Mouse (Mus musculus) c-Kit-positive CD71-negative TER-119-negative erythroid progenitor cells, embryonic 14.5 days (primary cell): Measurements from ENCODE around the gene Slc38a3.

Experiments
- DNase-seq: peaks from one replicate; pipeline ENCODE4 v3.0.0-alpha.2; 2013; ENCODE audit warnings: low read depth

The Slc38a3 gene

GRCm38 (mm10) chr9:107634406-107635278 lies 34.7 kb downstream of the Slc38a3 start:
- no peak for DNase-seq

DNA sequence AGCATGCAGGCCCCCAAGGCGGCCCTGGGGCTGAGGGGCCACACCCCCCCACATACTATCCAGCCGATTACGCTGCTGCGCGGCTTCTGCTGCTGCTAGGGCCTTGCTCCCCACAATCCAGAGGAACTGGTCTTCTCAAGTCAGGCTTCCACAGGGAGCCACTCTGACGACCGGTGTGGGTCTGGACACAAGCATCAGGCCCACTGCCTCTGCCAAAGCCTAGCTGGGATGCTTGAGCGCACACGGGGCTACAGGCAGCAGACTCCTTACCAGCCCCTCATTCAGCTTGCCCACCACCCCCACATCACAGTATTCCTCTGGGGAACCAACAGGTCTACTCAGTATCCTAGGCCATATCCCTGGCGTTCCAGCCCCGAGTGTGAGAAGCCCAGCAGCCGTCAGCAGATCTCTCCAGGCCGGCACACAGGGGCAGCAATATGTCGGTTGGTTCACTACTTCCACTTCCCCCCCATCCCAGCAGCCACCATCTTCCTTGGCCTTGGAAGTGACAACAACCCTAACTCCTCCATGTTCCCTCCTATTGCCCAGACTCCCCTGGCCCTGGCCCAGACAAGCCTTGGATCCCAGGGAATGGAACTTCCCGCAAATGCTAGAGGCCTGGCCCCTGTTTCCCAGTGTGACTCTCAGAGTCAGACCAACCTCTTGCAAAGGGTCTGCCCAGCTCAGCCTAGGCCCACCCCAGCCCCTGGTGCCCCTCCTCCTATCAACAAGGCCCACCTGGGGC lies 35.5 kb downstream of the Slc38a3 start:
- no peak for DNase-seq

DNA sequence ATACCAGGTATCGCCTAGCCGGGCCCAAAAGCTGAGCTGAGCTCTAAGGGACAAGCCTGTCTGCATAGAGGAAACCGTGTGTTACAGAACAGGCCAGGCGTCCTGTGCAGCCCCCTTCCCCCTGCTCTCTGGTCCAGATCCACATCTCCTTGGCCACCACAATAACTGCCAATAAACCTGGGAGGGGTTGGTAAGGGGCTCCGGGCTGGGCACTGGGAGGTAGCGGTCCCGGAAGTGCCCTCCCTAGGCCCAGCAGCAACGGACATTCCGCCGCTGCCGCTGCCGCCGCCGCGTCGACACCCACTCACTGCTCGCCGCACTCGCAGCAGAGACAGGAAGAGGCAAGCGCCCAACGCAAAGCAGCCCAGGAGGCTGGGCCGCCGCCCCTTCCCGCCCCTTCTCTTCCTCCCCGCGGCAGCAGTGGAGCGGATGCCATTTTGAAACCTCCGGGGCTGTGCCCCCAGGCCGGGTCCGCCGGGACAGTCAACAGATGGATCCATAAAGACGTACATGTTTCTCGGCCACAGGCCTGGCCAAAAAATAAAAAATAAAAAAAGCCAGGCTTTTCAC lies 36.2 kb downstream of the Slc38a3 start:
- peak; percentile 74 for DNase-seq

DNA sequence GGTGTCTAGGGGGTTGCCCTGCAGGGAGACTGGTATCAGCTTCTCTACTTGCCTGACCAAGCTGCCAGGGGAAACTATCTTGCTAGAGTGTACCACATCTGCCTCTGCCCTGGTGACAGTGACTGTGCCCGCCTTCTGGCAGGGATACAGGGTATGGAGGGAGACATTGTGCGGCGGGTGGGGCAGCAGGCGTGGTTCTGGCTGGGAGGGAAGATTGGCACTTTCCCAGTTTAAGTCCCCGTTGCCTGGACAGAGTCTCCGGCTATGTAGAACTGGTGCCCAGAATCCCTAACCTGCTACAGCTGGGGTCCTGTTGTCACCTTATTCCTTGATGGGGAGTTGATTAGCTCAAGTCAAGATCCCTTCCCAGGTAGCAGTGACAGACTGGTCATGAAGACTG lies 36.9 kb downstream of the Slc38a3 start:
- DNase-seq = no peak

- no peak for DNase-seq
Observed at GRCm38 (mm10) chr9:107631861-107632260, 37.5 kb downstream of the Slc38a3 start.

DNA sequence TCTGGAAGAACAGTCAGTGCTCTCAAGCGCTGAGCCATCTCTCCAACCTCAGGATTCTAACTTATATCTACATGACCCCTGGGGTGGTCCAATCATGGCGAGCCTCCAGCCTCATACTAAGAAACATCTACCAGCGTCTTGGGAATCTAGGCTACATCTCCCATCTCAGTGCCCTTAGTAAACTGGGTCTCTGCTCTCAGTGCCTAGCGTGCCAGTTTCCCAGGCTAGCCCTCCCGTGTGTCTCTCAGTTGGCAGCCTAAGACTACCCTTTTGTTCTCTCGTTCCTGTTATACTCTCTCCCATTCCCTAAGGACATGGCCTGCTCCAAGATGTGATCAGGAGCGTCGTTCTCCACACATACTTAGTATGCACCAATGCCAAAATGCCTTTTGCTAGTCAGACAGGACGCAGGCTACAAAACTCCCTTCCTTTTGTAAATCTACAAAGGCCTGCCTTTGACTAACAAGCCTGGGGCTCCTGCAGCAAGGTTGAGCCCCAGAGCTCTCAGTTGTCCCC lies 38.0 kb downstream of the Slc38a3 start:
- DNase-seq = no peak

DNA sequence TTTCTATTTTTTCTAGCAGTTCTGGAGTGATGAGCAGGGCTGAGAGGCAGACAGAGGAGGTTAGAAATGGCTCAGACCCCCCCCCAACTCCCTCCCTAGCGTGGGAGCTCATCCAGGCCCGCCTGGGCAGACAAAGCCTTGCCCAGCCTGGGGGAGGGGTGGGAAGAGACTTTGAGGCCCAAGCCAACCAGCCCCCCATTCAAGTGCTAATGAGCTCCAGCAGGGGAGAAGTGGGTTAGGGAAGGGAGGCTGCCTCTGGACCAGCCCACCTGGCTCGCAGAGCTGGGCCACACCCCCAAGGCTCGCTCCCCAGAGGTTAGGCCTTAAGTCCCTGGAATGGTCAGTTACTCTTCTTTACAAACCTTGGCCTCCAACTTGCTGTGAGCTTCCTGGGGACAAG lies 38.8 kb downstream of the Slc38a3 start:
- DNase-seq = no peak

- no peak for DNase-seq
Observed at GRCm38 (mm10) chr9:107629901-107630425, 39.4 kb downstream of the Slc38a3 start.

GRCm38 (mm10) chr9:107629411-107629730 lies 40.0 kb downstream of the Slc38a3 start:
- no peak for DNase-seq

- no peak for DNase-seq
Observed at GRCm38 (mm10) chr9:107628721-107629410, 40.5 kb downstream of the Slc38a3 start.

- no peak for DNase-seq
Observed at GRCm38 (mm10) chr9:107627387-107628255, 41.7 kb downstream of the Slc38a3 start.

GRCm38 (mm10) chr9:107626844-107627277 lies 42.5 kb downstream of the Slc38a3 start:
- DNase-seq = no peak

DNA sequence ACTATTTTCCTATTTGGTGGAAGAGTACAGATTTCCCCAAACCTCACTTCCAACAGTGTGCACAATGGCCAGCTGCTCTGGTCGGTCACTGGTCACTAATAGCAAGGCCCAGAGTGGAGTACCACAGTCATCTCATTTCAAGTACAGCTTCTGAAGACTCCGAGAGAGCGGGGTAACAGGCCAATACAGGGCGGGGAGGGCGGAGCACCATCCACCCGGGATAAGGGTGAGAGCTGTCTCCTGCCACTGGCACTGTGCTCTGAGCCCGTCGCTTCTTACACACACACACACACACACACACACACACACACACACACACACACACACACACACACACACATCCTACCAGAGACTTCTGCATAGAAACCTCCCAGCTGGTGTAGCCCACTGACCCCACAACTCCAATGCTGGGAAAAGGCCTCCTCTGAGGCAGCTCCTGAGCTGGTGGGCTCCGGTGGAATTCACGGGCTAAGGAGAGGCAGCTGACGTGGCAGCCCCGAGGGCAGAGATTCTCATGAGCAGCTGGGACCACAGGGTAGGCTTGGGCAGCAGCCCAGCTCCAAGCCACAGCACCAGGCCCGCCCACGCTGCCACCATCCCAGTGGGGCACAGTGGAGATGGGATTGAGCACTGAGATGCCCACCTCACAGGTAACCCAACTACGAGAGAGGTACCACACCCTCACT lies 43.0 kb downstream of the Slc38a3 start:
- no peak for DNase-seq

DNA sequence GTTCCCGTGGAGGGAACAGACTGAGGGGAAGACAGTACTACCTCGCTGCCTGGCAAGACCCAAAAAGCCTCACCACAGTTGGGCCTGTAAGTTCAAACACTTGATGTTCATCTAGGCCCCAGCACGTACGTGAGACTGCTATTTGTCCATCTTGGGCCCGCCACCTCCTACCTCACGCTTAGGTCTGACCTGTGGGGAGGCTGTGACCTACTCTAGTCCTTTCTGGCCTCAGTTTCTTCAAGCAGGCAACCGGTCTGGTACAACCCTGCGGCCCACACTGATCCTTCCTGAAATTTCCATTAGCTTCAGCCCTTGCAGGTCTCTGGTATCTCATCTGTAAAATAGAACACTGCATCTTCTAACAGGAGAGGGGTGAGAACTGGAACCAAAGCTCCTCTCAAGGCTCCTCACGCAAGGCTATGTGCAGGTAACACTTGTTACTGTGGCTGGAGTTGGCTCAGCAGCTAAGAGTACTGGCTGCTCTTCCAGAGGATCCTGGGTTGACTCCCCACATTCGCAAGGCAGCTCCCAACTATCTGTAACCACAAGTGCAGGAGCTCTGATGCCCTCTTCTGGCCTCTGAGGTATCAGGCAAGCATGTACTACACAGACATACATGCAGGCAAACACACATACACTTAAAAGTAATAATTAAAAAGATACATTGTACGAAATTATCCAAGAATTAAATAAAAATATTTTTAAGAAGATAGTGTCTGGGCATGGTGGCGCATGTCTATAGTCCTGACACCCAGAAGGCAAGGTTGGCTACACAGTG lies 43.8 kb downstream of the Slc38a3 start:
- DNase-seq = no peak

GRCm38 (mm10) chr9:107624951-107625350 lies 44.4 kb downstream of the Slc38a3 start:
- no peak for DNase-seq

GRCm38 (mm10) chr9:107624539-107624938 lies 44.8 kb downstream of the Slc38a3 start:
- DNase-seq = no peak

DNA sequence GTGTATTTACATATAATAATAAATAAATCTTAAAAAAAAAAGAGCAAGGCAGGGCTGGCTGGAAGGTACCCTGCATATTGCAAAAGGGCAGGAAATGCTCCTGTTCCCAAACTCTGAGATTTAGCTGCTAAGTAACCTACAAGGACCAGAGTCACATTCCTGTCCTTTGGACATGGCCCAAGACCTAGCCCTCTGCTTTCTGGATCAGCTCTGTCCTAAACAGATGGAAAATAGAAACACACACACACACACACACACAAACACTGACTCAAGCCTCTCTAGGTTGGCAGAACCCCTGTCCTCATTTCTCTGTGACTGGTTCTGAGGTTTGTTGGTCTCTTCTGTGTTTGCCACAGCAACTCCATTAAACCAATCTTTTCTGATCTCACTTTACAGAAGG lies 48.4 kb downstream of the Slc38a3 start:
- no peak for DNase-seq

DNA sequence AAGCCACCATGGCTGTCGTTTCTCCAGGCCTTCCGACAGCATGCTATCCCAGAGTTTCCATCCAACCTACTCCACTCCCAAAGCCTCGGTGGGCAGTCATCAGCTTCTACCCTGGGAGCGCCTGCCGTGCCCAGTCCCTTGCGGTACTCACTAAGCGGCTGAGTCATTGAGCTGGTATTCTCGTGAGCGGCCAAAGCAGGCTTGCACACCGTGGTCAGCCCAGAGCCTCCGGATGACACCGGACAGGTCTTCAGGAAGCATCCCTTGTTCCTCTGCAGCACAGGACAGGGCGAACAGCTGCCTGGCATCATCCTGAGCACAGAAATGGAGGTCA lies 49.8 kb downstream of the Slc38a3 start:
- DNase-seq = no peak

DNA sequence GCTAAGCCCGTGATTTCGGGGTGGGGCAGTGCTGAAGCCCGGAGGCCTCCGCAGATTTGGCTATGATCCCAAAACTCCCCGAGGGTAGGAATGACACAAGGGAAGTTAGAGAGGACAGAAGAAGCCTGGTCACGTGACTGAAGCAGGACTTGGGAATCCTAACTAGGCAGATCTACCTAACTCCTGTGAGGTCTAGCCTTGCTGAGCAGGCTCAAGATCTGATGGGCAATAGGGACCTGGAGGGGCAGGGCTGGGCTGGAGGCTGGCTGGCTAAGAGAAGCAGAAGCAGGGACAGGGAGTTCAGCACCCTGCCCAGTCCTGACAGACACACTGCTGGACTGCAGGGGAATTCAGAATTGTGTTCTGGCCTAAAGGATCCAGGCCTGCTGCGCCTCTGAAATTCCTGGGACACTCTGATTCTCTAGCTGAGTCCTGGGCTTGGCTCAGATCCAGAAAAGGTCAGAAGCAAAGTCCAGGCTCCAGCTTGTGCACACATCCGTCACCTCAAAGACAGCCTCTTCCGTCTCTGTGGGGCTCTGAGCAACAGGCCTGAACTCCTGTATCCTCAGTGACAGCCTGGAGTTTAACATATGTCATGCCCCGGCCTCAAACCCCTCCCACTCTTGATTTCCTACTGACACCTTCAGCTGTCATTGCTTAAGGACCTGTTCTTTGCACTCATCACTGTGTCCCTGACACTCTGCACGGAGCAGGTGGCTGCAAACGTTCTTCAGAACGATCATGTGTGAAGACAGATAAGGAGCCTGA lies 50.4 kb downstream of the Slc38a3 start:
- DNase-seq = no peak
